In genomic region chr2:91060544-91061355, GRCm38 (mm10) we compare ENCODE assay signal across 9 mouse cellular contexts. TPM values are rescaled to one million over a fixed set of nuclear protein-coding genes. Genes with fewer than 3 reads are reported as not detected.
DNase-seq lines count a peak whose midpoint lies in the region; ATAC-seq and TF ChIP-seq lines count a peak whose summit lies in the region.
"Had no signal": no experiment of that assay in that cellular context is flagged by ENCODE, and none has a peak within 500 bp of the region (broad histone marks: within the 10 kb centered on the region; RNA-seq: fewer than 3 reads in every experiment).

No protein-coding gene starts in this region.

- peak; percentile 75 for TF ChIP-seq CTCF in gastrocnemius, adult 2 months (IDR thresholded peaks at IDR 0.05)

- no peaks in the 10 kb centered on the region for H3K27me3 ChIP-seq in forebrain, embryonic 16.5 days (replicated peaks; ENCODE audit: control insufficient read depth, insufficient read depth, low read length)
- no peaks in the 10 kb centered on the region for H3K27me3 ChIP-seq in intestine, embryonic 15.5 days (replicated peaks)
- no peaks in the 10 kb centered on the region for H3K27me3 ChIP-seq in neural tube, embryonic 14.5 days (ENCODE audit: control insufficient read depth, insufficient read depth, low read length)
- H3K27me3 ChIP-seq: megakaryocyte, embryonic 14.5 days had no signal

- no peaks in the 10 kb centered on the region for H3K9me3 ChIP-seq in forebrain, embryonic 16.5 days (ENCODE audit: control insufficient read depth, low read length)
- no peaks in the 10 kb centered on the region for H3K9me3 ChIP-seq in intestine, embryonic 15.5 days
- no peaks in the 10 kb centered on the region for H3K9me3 ChIP-seq in neural tube, embryonic 14.5 days (ENCODE audit: control insufficient read depth, low read length)
- H3K9me3 ChIP-seq: megakaryocyte, embryonic 14.5 days had no signal

- intact Hi-C loops in gastrocnemius, adult 2 months (cut with DNase I): loop anchor here (2.0 kb wide), 1 partner anchor 194 kb away; no protein-coding TSS in a partner anchor

- peaks cover 40% of the 10 kb centered on the region for H3K36me3 ChIP-seq in forebrain, embryonic 16.5 days (ENCODE audit: control insufficient read depth, insufficient read depth)
- peaks cover 44% of the 10 kb centered on the region for H3K36me3 ChIP-seq in intestine, embryonic 15.5 days
- H3K36me3 ChIP-seq in neural tube, embryonic 14.5 days (ENCODE audit: control insufficient read depth, insufficient read depth, low read length): peaks cover 63% of the 10 kb centered on the region

- peak; percentile 54 for ATAC-seq in forebrain, embryonic 16.5 days
- peak; percentile 34; the same call in 1 of the 2 replicates for ATAC-seq in intestine, embryonic 15.5 days
- ATAC-seq in neural tube, embryonic 14.5 days (ENCODE audit: low read depth): peak; percentile 47; the same call in 1 of the 2 replicates

- H3K27ac ChIP-seq in gastrocnemius, adult 2 months: peak overlapping the region; percentile 72
- no peak overlapping the region for H3K27ac ChIP-seq in forebrain, embryonic 16.5 days (ENCODE audit: low read length)
- H3K27ac ChIP-seq in intestine, embryonic 15.5 days: no peak overlapping the region
- H3K27ac ChIP-seq in neural tube, embryonic 14.5 days (ENCODE audit: low read depth, low read length): no peak overlapping the region

- peak; percentile 60 for DNase-seq in gastrocnemius, adult 2 months
- DNase-seq in gastrocnemius, postnatal 4 days (ENCODE audit: low spot score in 2 of 2): no peak
- DNase-seq in NIH3T3 (ENCODE audit: low read depth) (peak; percentile 56), liver (peak; percentile 76)
- DNase-seq in urinary bladder, postnatal 14 days (ENCODE audit: low spot score): no peak

- H3K4me3 ChIP-seq in gastrocnemius, adult 2 months: no peak overlapping the region
- H3K4me3 ChIP-seq in forebrain, embryonic 16.5 days (replicated peaks; ENCODE audit: low read length): no peak overlapping the region
- H3K4me3 ChIP-seq in intestine, embryonic 15.5 days (replicated peaks): no peak overlapping the region
- no peak overlapping the region for H3K4me3 ChIP-seq in neural tube, embryonic 14.5 days (ENCODE audit: low read depth, low read length)
- H3K4me3 ChIP-seq: megakaryocyte, embryonic 14.5 days had no signal

- H3K4me2 ChIP-seq in forebrain, embryonic 16.5 days (ENCODE audit: low read length): no peak overlapping the region
- no peak overlapping the region for H3K4me2 ChIP-seq in intestine, embryonic 15.5 days (replicated peaks)
- no peak overlapping the region for H3K4me2 ChIP-seq in neural tube, embryonic 14.5 days (ENCODE audit: low read depth, low read length)

- H3K4me1 ChIP-seq in forebrain, embryonic 16.5 days (replicated peaks; ENCODE audit: control insufficient read depth, insufficient read depth, low read length): no peaks in the 10 kb centered on the region
- peaks cover 7% of the 10 kb centered on the region; the same call in 1 of the 2 replicates for H3K4me1 ChIP-seq in intestine, embryonic 15.5 days (replicated peaks)
- no peaks in the 10 kb centered on the region for H3K4me1 ChIP-seq in neural tube, embryonic 14.5 days (ENCODE audit: control insufficient read depth, insufficient read depth, low read length)

- 80% methylated on average over 10 of the region's 10 CpGs for WGBS in forebrain, embryonic 16.5 days
- 82% methylated on average over 10 of the region's 10 CpGs for WGBS in intestine, embryonic 15.5 days
- 80% methylated on average over 10 of the region's 10 CpGs for WGBS in neural tube, embryonic 14.5 days

- H3K9ac ChIP-seq in forebrain, embryonic 16.5 days (replicated peaks; ENCODE audit: low read depth, low read length): no peak overlapping the region
- no peak overlapping the region for H3K9ac ChIP-seq in intestine, embryonic 15.5 days
- no peak overlapping the region for H3K9ac ChIP-seq in neural tube, embryonic 14.5 days (replicated peaks; ENCODE audit: low read depth, low read length)

RNA-seq across cellular contexts. Expression of gene Psmc3, which starts 6.9 kb away (rescaled TPM):
- total RNA-seq in gastrocnemius, adult 2 months (2021): 100 to 1,000 TPM; 226 to 256 TPM
- 100 to 1,000 TPM; 337 to 338 TPM for total RNA-seq in gastrocnemius, postnatal 4 days (2021)
- 236 and 238 TPM in 2 replicates for polyA plus RNA-seq in forebrain, embryonic 16.5 days (2015; fragmentation: Nextera tagmentation; extraction: Ambion mirVana)
- 232 and 236 TPM in 2 replicates for polyA plus RNA-seq in intestine, embryonic 15.5 days (2015; fragmentation: Nextera tagmentation; extraction: Ambion mirVana)
- polyA plus RNA-seq in neural tube, embryonic 14.5 days (2014; fragmentation: Nextera tagmentation; extraction: Ambion mirVana): 245 and 251 TPM in 2 replicates

RNA-seq across cellular contexts. Expression of gene Slc39a13, which starts 9.5 kb away (rescaled TPM):
- total RNA-seq in gastrocnemius, adult 2 months (2021): 10 to 100 TPM; 18.7 to 22.0 TPM
- 10 to 100 TPM; 40.9 to 44.9 TPM for total RNA-seq in gastrocnemius, postnatal 4 days (2021)
- polyA plus RNA-seq in forebrain, embryonic 16.5 days (2015; fragmentation: Nextera tagmentation; extraction: Ambion mirVana): 23.1 and 33.3 TPM in 2 replicates
- 26.5 and 32.4 TPM in 2 replicates for polyA plus RNA-seq in intestine, embryonic 15.5 days (2015; fragmentation: Nextera tagmentation; extraction: Ambion mirVana)
- polyA plus RNA-seq in neural tube, embryonic 14.5 days (2014; fragmentation: Nextera tagmentation; extraction: Ambion mirVana): 29.2 and 32.3 TPM in 2 replicates

RNA-seq across cellular contexts. Expression of gene Spi1, which starts 21.4 kb away (rescaled TPM):
- 1 to 10 TPM in 1 of 2 experiments, under 1 TPM in 1; 0.87 to 1.2 TPM for total RNA-seq in gastrocnemius, adult 2 months (2021)
- 1 to 10 TPM; 5.4 to 6.6 TPM for total RNA-seq in gastrocnemius, postnatal 4 days (2021)
- 1.7 and 1.9 TPM in 2 replicates for polyA plus RNA-seq in forebrain, embryonic 16.5 days (2015; fragmentation: Nextera tagmentation; extraction: Ambion mirVana)
- 7.9 and 8.9 TPM in 2 replicates for polyA plus RNA-seq in intestine, embryonic 15.5 days (2015; fragmentation: Nextera tagmentation; extraction: Ambion mirVana)
- 1.7 and 3.3 TPM in 2 replicates for polyA plus RNA-seq in neural tube, embryonic 14.5 days (2014; fragmentation: Nextera tagmentation; extraction: Ambion mirVana)

RNA-seq across cellular contexts. Expression of gene Rapsn, which starts 25.3 kb away (rescaled TPM):
- total RNA-seq in gastrocnemius, adult 2 months (2021): 10 to 100 TPM; 28.3 to 30.2 TPM
- total RNA-seq in gastrocnemius, postnatal 4 days (2021): 10 to 100 TPM; 37.6 to 45.0 TPM
- polyA plus RNA-seq in forebrain, embryonic 16.5 days (2015; fragmentation: Nextera tagmentation; extraction: Ambion mirVana): 0.51 and 0.86 TPM in 2 replicates
- 1.2 and 1.5 TPM in 2 replicates for polyA plus RNA-seq in intestine, embryonic 15.5 days (2015; fragmentation: Nextera tagmentation; extraction: Ambion mirVana)
- polyA plus RNA-seq in neural tube, embryonic 14.5 days (2014; fragmentation: Nextera tagmentation; extraction: Ambion mirVana): 0.37 and 1.2 TPM in 2 replicates

RNA-seq across cellular contexts. Expression of gene Mybpc3, which starts 57.2 kb away (rescaled TPM):
- under 1 TPM in 1 of 2 experiments, not detected in 1; 0.06 TPM for total RNA-seq in gastrocnemius, adult 2 months (2021)
- total RNA-seq in gastrocnemius, postnatal 4 days (2021): under 1 TPM; 0.22 to 0.31 TPM
- not detected in 2 replicates for polyA plus RNA-seq in forebrain, embryonic 16.5 days (2015; fragmentation: Nextera tagmentation; extraction: Ambion mirVana)
- polyA plus RNA-seq in intestine, embryonic 15.5 days (2015; fragmentation: Nextera tagmentation; extraction: Ambion mirVana): 0.05 and 0.06 TPM in 2 replicates
- polyA plus RNA-seq in neural tube, embryonic 14.5 days (2014; fragmentation: Nextera tagmentation; extraction: Ambion mirVana): not detected in 2 replicates

Comparison
In these comparisons a context has a peak if more than half of its experiments do, and no peak if none do; other contexts are left out.
1. DNase-seq: peak in gastrocnemius, adult 2 months (single experiment), NIH3T3 (single experiment) and liver (single experiment); none in gastrocnemius, postnatal 4 days (0 of 2) and urinary bladder, postnatal 14 days (single experiment).
2. Peak in every context shown above with its lines, with median percentiles within 50 percentile points of each other: ATAC-seq.